Mouse (Mus musculus) ovary, postnatal 10 days (tissue): Measurements from ENCODE around the gene Arhgap29.

Experiments used
- DNase-seq: peaks from one replicate; pipeline ENCODE4 v3.0.0; 2022; ENCODE audit warnings: low spot score

Gene Arhgap29

GRCm38 (mm10) chr3:121941204-121941745 is 11.1 kb upstream of the Arhgap29 start:
- no peak for DNase-seq

GRCm38 (mm10) chr3:121945957-121946356 is 6.4 kb upstream of the Arhgap29 start:
- DNase-seq: no peak

GRCm38 (mm10) chr3:121946765-121947164 is 5.6 kb upstream of the Arhgap29 start:
- no peak for DNase-seq

- DNase-seq: no peak
These were observed 2.2 kb upstream of the Arhgap29 start for GRCm38 (mm10) chr3:121950139-121950538.

- DNase-seq: no peak
These were observed 1.2 kb upstream of the Arhgap29 start for GRCm38 (mm10) chr3:121951116-121951515.

- DNase-seq: peak; percentile 80
These were observed 700 bp downstream of the Arhgap29 start for GRCm38 (mm10) chr3:121953049-121953432.

GRCm38 (mm10) chr3:121953433-121954161 is 1.3 kb downstream of the Arhgap29 start:
- DNase-seq: peak; percentile 29

GRCm38 (mm10) chr3:121954421-121954820 is 2.1 kb downstream of the Arhgap29 start:
- DNase-seq: no peak

GRCm38 (mm10) chr3:121955527-121955926 is 3.2 kb downstream of the Arhgap29 start:
- no peak for DNase-seq

- DNase-seq: no peak
These were observed 4.4 kb downstream of the Arhgap29 start for GRCm38 (mm10) chr3:121956789-121957188.

- no peak for DNase-seq
These were observed 5.4 kb downstream of the Arhgap29 start for GRCm38 (mm10) chr3:121957606-121958344.

GRCm38 (mm10) chr3:121964173-121964572 is 11.8 kb downstream of the Arhgap29 start:
- no peak for DNase-seq

GRCm38 (mm10) chr3:121967681-121968476 is 15.5 kb downstream of the Arhgap29 start:
- peak; percentile 79 for DNase-seq

GRCm38 (mm10) chr3:121968621-121969020 is 16.3 kb downstream of the Arhgap29 start:
- no peak for DNase-seq

- DNase-seq: no peak
These were observed 17.1 kb downstream of the Arhgap29 start for GRCm38 (mm10) chr3:121969451-121969850.

- no peak for DNase-seq
These were observed 21.4 kb downstream of the Arhgap29 start for GRCm38 (mm10) chr3:121973761-121974160.

- DNase-seq: no peak
These were observed 23.0 kb downstream of the Arhgap29 start for GRCm38 (mm10) chr3:121975381-121975780.

GRCm38 (mm10) chr3:121981306-121981705 is 29.0 kb downstream of the Arhgap29 start:
- no peak for DNase-seq

- no peak for DNase-seq
These were observed 30.1 kb downstream of the Arhgap29 start for GRCm38 (mm10) chr3:121982450-121982849.

GRCm38 (mm10) chr3:121995125-121995524 is 42.8 kb downstream of the Arhgap29 start:
- DNase-seq: no peak

- no peak for DNase-seq
These were observed 47.6 kb downstream of the Arhgap29 start for GRCm38 (mm10) chr3:121999934-122000333.

- DNase-seq: no peak
These were observed 49.2 kb downstream of the Arhgap29 start for GRCm38 (mm10) chr3:122001568-122001967.
